Mouse (Mus musculus): ENCODE measurements around the gene Chuk. TPM values are rescaled to one million over a fixed set of nuclear protein-coding genes. Genes with fewer than 3 reads are reported as not detected.

The Chuk gene
- polyA plus RNA-seq, 1 experiment from 2014 or later = 42.2 TPM

- DNase-seq (ENCODE audit: low spot score) = peak; percentile 11
These were observed 611 bp upstream of the Chuk start for GRCm38 (mm10) chr19:44107661-44108521.

- no peak for DNase-seq (ENCODE audit: low spot score)
These were observed 2.9 kb downstream of the Chuk start for GRCm38 (mm10) chr19:44104393-44104792.

- no peak for DNase-seq (ENCODE audit: low spot score)
These were observed 4.3 kb downstream of the Chuk start for GRCm38 (mm10) chr19:44103001-44103400.

- no peak for DNase-seq (ENCODE audit: low spot score)
These were observed 6.4 kb downstream of the Chuk start for GRCm38 (mm10) chr19:44100840-44101239.

- DNase-seq (ENCODE audit: low spot score) = no peak
These were observed 21.0 kb downstream of the Chuk start for GRCm38 (mm10) chr19:44086278-44086677.

GRCm38 (mm10) chr19:44080920-44081319, 26.4 kb downstream of the Chuk start:
- no peak for DNase-seq (ENCODE audit: low spot score)

GRCm38 (mm10) chr19:44080023-44080422, 27.3 kb downstream of the Chuk start:
- DNase-seq (ENCODE audit: low spot score) = no peak

- DNase-seq (ENCODE audit: low spot score) = no peak
These were observed 30.3 kb downstream of the Chuk start for GRCm38 (mm10) chr19:44077024-44077423.

- no peak for DNase-seq (ENCODE audit: low spot score)
These were observed 30.8 kb downstream of the Chuk start for GRCm38 (mm10) chr19:44076457-44076856.

- DNase-seq (ENCODE audit: low spot score) = no peak
These were observed 32.3 kb downstream of the Chuk start for GRCm38 (mm10) chr19:44074986-44075385.

GRCm38 (mm10) chr19:44071166-44071565, 36.1 kb downstream of the Chuk start:
- DNase-seq (ENCODE audit: low spot score) = no peak

- no peak for DNase-seq (ENCODE audit: low spot score)
These were observed 37.4 kb downstream of the Chuk start for GRCm38 (mm10) chr19:44069914-44070232.

- peak; percentile 85 for DNase-seq (ENCODE audit: low spot score)
These were observed 38.0 kb downstream of the Chuk start, which contains the start of gene Erlin1 for GRCm38 (mm10) chr19:44069121-44069913. TSS of gene Erlin1 (minus strand) at chr19:44069785.

- no peak for DNase-seq (ENCODE audit: low spot score)
These were observed 39.0 kb downstream of the Chuk start for GRCm38 (mm10) chr19:44068232-44068631.

GRCm38 (mm10) chr19:44067323-44068049, 39.8 kb downstream of the Chuk start:
- no peak for DNase-seq (ENCODE audit: low spot score)

- DNase-seq (ENCODE audit: low spot score) = no peak
These were observed 42.5 kb downstream of the Chuk start for GRCm38 (mm10) chr19:44064734-44065133.

- no peak for DNase-seq (ENCODE audit: low spot score)
These were observed 43.5 kb downstream of the Chuk start for GRCm38 (mm10) chr19:44063773-44064172.

GRCm38 (mm10) chr19:44060226-44060625, 47.1 kb downstream of the Chuk start:
- DNase-seq (ENCODE audit: low spot score) = no peak

GRCm38 (mm10) chr19:44055173-44055826, 52.0 kb downstream of the Chuk start:
- no peak for DNase-seq (ENCODE audit: low spot score)

GRCm38 (mm10) chr19:44050388-44050787, 56.9 kb downstream of the Chuk start:
- no peak for DNase-seq (ENCODE audit: low spot score)

GRCm38 (mm10) chr19:44049282-44049681, 58.0 kb downstream of the Chuk start:
- no peak for DNase-seq (ENCODE audit: low spot score)
